Mouse (Mus musculus) liver, adult (tissue): Measurements from ENCODE around the gene Oca2.

Source experiments
- GATA4 ChIP-seq: IDR thresholded peaks from 2 replicates; pipeline ENCODE4 v1.6.1; 2014; ENCODE audit warnings: mild to moderate bottlenecking, low read length; ENCODE audit not compliant: insufficient replicate concordance

Oca2 gene

GRCm38 (mm10) chr7:56315630-56316529, 76.3 kb downstream of the Oca2 start:
- TF ChIP-seq GATA4, result no peak

DNA sequence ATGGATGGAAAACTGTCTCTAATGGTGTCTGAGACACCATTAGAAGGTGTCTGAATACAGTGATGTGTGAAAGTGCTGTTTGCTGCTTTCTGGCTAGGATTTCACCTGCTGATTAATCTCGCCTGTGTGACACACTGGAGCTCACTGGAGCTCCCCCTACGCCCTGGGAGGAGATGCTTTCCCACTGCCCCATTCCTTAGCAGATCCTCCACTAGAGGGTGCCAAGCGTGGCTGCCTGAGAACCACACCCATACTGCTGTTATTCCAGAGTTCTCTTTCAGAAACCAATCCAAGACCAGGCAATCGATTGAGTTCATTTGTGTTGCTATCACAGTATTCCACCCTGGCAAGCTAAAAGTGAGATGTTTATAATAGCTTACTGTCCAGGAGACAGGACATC, 88.2 kb downstream of the Oca2 start:
- TF ChIP-seq GATA4, result no peak

DNA sequence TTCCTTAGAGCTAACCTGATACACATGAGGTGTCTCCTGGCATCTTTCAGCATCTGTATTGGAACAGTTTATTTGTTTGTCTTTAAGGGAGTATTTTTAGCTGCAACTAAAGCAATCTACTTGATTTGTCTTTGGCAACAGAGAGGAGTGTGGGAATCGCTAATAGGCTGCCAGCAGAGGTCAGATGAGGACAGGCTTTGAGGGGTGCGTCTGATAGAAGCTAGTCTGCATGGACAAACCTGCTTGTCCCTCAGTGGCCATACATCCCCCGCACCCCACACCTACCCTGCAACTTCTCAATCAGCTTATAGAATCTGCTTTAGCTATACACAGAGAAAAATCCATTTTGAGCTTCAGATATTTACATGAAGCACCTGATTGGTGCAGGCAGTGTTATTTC, 109.0 kb downstream of the Oca2 start:
- no peak for TF ChIP-seq GATA4

- no peak for TF ChIP-seq GATA4
Observed at GRCm38 (mm10) chr7:56356658-56357342, 117.2 kb downstream of the Oca2 start.

- no peak for TF ChIP-seq GATA4
Observed at GRCm38 (mm10) chr7:56381750-56382421, 142.3 kb downstream of the Oca2 start.

GRCm38 (mm10) chr7:56382706-56383105, 143.1 kb downstream of the Oca2 start:
- no peak for TF ChIP-seq GATA4

DNA sequence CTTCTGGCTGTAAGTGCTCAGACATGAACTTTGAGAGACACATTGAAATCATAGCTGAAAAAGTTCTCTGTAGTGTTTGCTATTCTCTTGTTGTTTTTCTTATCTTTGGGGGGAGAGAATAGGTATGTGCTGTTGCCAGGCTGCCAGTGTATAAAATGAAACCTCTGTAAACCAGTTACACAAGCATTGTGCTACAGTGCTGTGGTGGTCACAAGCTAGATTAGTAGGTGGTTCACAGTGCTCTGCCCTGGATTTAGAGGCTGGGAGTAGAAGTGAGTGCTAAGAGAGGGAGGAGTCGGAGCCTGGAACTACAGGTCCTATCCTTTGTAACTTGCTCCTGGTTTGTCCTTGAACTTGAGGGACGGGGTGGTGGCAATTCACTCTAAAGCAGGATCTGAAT, 148.7 kb downstream of the Oca2 start:
- no peak for TF ChIP-seq GATA4

DNA sequence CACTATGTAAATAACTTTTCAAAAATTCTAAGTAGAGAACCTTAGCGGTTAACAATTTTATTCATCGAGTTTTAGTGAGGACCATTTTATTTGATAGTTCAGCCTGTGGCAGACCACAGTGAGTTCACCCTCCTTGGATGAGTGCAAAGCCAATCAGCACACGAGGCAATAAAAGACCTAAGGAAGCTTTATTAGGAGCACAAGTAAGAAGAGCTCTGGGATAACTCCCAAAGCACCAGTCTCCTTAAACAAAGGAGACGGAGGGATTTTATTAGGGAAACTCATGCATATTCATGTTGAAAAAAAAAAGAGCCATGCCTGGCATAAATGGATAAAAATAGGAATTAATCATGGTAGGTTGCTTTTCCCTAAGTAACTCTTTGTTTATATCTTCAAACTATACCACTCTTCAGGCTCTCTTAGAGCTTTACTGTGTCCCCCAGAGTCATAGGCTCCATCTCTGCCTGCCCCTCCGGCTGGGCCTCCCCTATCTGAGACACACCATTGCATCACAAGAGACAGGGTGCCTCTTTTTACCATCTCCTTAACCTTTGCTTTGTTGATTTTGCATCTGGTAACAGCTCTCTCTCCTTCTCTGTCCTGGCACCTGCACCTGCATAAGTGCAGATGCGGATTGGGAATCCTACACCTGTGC, 178.7 kb downstream of the Oca2 start:
- TF ChIP-seq GATA4, result no peak

GRCm38 (mm10) chr7:56419253-56419844, 179.8 kb downstream of the Oca2 start:
- TF ChIP-seq GATA4, result no peak

GRCm38 (mm10) chr7:56421946-56422345, 182.4 kb downstream of the Oca2 start:
- no peak for TF ChIP-seq GATA4

DNA sequence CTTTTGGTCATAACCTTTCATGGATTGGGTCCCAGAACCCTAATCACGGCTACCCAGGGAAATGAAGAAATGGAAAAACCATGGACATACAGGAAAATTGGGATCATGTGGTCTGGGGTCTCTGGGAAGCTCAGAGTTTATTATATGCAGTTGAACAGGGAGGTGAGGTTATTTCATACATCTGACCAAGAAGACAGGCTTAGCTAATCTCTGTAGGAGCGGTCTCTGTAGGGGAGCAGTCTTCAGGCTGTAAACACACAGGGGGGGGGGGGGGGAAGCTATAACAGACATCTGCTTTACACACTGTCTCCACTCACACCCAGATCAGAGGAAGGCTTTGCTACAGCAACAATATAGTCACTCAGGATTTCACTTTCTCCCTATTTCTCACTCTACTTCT, 184.0 kb downstream of the Oca2 start:
- TF ChIP-seq GATA4, result no peak

DNA sequence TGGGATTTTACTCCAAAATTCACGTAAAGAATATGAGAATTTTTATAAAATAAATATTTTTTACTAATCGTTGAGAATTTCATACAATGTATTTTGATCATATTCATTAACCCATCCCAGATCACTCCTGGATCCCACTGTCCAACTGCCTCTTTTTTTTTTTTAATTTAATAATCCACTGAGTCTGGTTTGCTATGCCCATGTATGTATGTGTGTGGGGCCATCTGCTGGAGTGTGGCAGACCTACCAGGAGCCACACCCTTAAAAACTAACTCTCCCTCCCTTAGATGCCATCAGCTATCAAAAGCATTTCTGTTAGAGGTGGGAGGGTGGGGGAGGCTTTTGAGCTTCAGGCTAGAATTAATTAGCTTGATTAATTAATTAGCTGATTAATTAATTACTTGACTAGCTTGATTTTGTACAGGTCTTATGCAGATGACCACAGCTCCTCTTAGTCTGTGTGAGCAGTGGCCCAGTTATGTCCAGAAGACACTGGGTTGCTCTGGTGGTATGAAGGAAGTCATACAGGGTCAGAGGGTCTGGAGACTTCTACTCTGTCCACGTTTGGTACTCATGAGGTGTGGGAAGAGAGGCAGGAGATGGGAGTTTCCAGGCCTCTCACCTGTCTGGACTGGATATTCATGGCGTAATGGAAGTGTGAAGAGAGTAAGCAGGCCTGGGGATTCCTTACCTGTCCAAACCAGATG, 221.4 kb downstream of the Oca2 start:
- TF ChIP-seq GATA4, result no peak

GRCm38 (mm10) chr7:56498242-56498641, 258.7 kb downstream of the Oca2 start:
- TF ChIP-seq GATA4, result no peak

DNA sequence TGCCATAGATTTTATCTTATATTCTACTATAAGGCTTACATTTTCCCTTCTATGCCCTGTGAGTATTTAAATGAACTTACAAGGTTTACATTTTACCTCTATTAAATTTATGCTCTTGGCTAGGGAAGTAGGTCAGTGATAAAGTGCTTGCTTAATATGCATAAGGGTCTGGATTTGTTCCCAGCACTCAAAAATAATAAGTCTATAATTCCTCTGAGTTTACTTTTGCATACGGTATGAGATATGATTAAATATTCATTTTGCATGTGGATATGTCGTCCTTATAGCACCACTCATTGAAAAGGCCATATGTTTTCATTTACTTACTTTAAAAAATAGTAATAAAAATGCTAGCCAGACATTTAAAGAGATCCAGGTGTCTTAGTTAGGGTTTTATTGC, 259.8 kb downstream of the Oca2 start:
- no peak for TF ChIP-seq GATA4

- TF ChIP-seq GATA4, result no peak
Observed at GRCm38 (mm10) chr7:56499767-56500166, 260.2 kb downstream of the Oca2 start.

DNA sequence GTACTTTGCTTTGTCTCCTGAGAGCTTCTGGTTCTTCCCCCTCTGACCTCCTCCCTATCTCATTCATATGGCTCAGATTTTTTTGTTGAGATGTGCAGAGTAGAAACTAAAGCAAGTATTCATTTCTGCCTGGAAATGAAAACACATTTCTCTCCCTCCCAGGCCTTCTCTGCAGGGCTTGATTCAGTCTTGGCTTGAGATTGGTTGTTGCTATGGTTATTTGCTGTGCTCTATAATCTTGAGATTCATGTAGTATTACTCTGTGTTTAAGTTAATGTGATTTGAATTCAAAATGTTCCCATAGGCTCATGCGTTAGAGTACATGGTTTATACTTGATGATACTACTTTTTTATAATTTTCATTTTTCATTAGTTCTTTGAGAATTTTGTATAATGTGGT, 260.9 kb downstream of the Oca2 start:
- TF ChIP-seq GATA4, result no peak
